Mouse (Mus musculus): Measurements from ENCODE around the gene Gm20604.
A peak's percentile ranks its signal among the peaks of the same experiment; 100 is the strongest.

The Gm20604 gene

GRCm38 (mm10) chr12:102706833-102707463, 51.5 kb downstream of the Gm20604 start:
- no peak for DNase-seq (ENCODE audit: low spot score)

- no peak for DNase-seq (ENCODE audit: low spot score)
Observed at GRCm38 (mm10) chr12:102705906-102706640, 52.4 kb downstream of the Gm20604 start.

- peak; percentile 59 for DNase-seq (ENCODE audit: low spot score)
Observed at GRCm38 (mm10) chr12:102705216-102705871, 53.1 kb downstream of the Gm20604 start.

GRCm38 (mm10) chr12:102704457-102705198, 53.8 kb downstream of the Gm20604 start, which contains the start of gene Itpk1:
TSS of gene Itpk1 (minus strand) at chr12:102704930.
- peak; percentile 40 for DNase-seq (ENCODE audit: low spot score)

- peak; percentile 34 for DNase-seq (ENCODE audit: low spot score)
Observed at GRCm38 (mm10) chr12:102703921-102704408, 54.5 kb downstream of the Gm20604 start.

- no peak for DNase-seq (ENCODE audit: low spot score)
Observed at GRCm38 (mm10) chr12:102703441-102703840, 55.0 kb downstream of the Gm20604 start.

- DNase-seq (ENCODE audit: low spot score): no peak
Observed at GRCm38 (mm10) chr12:102703111-102703412, 55.4 kb downstream of the Gm20604 start.

- peak; percentile 78 for DNase-seq (ENCODE audit: low spot score)
Observed at GRCm38 (mm10) chr12:102702356-102703110, 55.9 kb downstream of the Gm20604 start.

GRCm38 (mm10) chr12:102701691-102702207, 56.7 kb downstream of the Gm20604 start:
- no peak for DNase-seq (ENCODE audit: low spot score)

GRCm38 (mm10) chr12:102700453-102700852, 58.0 kb downstream of the Gm20604 start:
- DNase-seq (ENCODE audit: low spot score): no peak

GRCm38 (mm10) chr12:102699156-102699555, 59.3 kb downstream of the Gm20604 start:
- DNase-seq (ENCODE audit: low spot score): no peak

GRCm38 (mm10) chr12:102698089-102698684, 60.3 kb downstream of the Gm20604 start:
- no peak for DNase-seq (ENCODE audit: low spot score)

GRCm38 (mm10) chr12:102697381-102697780, 61.1 kb downstream of the Gm20604 start:
- no peak for DNase-seq (ENCODE audit: low spot score)

GRCm38 (mm10) chr12:102696635-102697354, 61.7 kb downstream of the Gm20604 start:
- DNase-seq (ENCODE audit: low spot score): no peak

GRCm38 (mm10) chr12:102695369-102696239, 62.9 kb downstream of the Gm20604 start:
- no peak for DNase-seq (ENCODE audit: low spot score)

- DNase-seq (ENCODE audit: low spot score): no peak
Observed at GRCm38 (mm10) chr12:102691761-102692160, 66.7 kb downstream of the Gm20604 start.

All from c-Kit-positive CD71-positive TER-119-positive erythroid progenitor cells, embryonic 14.5 days (primary cell).